Mouse (Mus musculus) brain, embryonic 14.5 days (tissue): ENCODE measurements around the gene Asic1.

Experiments
- CTCF ChIP-seq: fragments of 200-500 bp; IDR thresholded peaks from 2 replicates; pipeline ENCODE4 v1.5.1; 2012; ENCODE audit warnings: inconsistent platforms, mild to moderate bottlenecking, moderate library complexity, borderline replicate concordance; ENCODE audit not compliant: insufficient read depth, insufficient read length; ENCODE audit errors: extremely low read depth
- POLR2A ChIP-seq: fragments of 200-500 bp; IDR thresholded peaks from 2 replicates; pipeline ENCODE4 v1.6.1; 2012; ENCODE audit warnings: mild to moderate bottlenecking, inconsistent platforms, borderline replicate concordance; ENCODE audit not compliant: poor library complexity, insufficient read depth, insufficient read length, severe bottlenecking; ENCODE audit errors: extremely low read depth

GRCm38 (mm10) chr15:99691976-99692375, 21.8 kb downstream of the Asic1 start:
- TF ChIP-seq CTCF (no peak), POLR2A (no peak)
